Mouse (Mus musculus) ES-Bruce4 (cell line): ENCODE data around the gene Slc7a11.

Source experiments
- CTCF ChIP-seq: IDR thresholded peaks from one replicate; pipeline ENCODE4 v1.8.1; 2011; ENCODE audit warnings: low read depth, low read length
- EP300 ChIP-seq: IDR thresholded peaks from 2 replicates; pipeline ENCODE4 v1.6.1; 2011; ENCODE audit warnings: low read depth, low read length; ENCODE audit not compliant: insufficient read depth
- POLR2A ChIP-seq: IDR thresholded peaks from one replicate; pipeline ENCODE4 v1.8.1; 2011; ENCODE audit warnings: low read length; ENCODE audit not compliant: insufficient read depth

- TF ChIP-seq POLR2A, result no peak
- no peak for TF ChIP-seq CTCF
- no peak for TF ChIP-seq EP300
Measured at GRCm38 (mm10) chr3:50306334-50306733, 137.1 kb downstream of the Slc7a11 start.
